Mouse (Mus musculus): ENCODE measurements at regions not wholly inside any gene's neighbourhood (a gene's known extent, or its start where the extent isn't known, plus 50 kb on each side); places are given as distances from the start of the nearest gene placed in this dataset.

GRCm38 (mm10) chr10:119054191-119055175 lies 184.5 kb upstream of the Dyrk2 start:
- TF ChIP-seq POLR2A (IDR thresholded peaks at IDR 0.05; ENCODE audit: insufficient read depth, low read depth, low read length) (no peak), CTCF (IDR thresholded peaks at IDR 0.05) (no peak)

All from heart, adult 2 months (tissue).